Mouse (Mus musculus): ENCODE data around the gene Phykpl. TPM values are rescaled to one million over a fixed set of nuclear protein-coding genes. Genes with fewer than 3 reads are reported as not detected.
"Not testable (repeated sequence)": the region's sequence is repeated elsewhere in the genome, so short reads cannot be mapped to it uniquely, and the experiment has no call there.

Phykpl gene
- polyA plus RNA-seq, 1 experiment from 2014 or later, result 12.4 TPM

DNA sequence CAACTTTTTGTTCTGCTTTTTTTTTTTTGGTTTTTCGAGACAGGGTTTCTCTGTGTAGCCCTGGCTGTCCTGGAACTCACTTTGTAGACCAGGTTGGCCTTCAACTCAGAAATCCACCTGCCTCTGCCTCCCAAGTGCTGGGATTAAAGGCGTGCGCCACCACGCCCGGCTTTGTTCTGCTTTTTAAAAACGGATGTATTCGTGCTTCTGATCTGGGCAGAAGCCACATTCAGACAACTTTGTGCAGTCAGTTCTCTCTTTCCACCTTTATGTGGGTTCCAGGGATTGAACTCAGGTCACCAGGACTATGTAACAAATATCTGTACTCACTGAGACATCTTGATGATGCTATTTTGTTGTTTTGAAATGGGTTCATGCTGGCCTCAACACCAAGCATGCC is 48.6 kb downstream of the Phykpl start:
- 93% methylated on average over 7 of the region's 7 CpGs for WGBS
- Histone ChIP-seq H3K4me1 (replicated peaks) (peaks cover 29% of the 10 kb centered on the region), H3K36me3 (peaks cover 12% of the 10 kb centered on the region)
- not testable (repeated sequence) for H3K4me2 ChIP-seq; ATAC-seq (replicated peaks; ENCODE audit: insufficient number of reproducible peaks, insufficient read depth, low FRiP score, low read depth); H3K4me3 ChIP-seq; H3K27ac ChIP-seq; H3K9ac ChIP-seq; H3K9me3 ChIP-seq (replicated peaks); H3K27me3 ChIP-seq

DNA sequence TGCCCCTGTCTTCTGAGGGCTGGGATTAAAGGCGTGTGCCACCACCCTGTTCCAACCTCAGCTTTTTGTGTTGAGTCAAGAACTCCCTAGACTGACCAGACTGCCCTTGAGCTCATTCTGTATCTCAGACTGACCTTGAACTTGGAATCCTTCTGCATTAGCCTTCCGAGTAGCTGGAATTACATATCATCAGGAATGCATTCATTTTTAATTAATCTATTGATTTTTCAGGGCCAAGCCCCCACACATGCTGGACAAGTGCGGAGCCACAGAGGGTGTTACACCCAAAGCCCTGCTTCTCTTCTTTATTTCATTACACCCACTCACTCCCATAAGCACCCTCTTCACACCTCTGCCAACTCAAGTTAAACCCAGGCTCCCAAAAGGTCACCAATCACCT is 49.2 kb downstream of the Phykpl start:
- no peak for ATAC-seq (replicated peaks; ENCODE audit: insufficient number of reproducible peaks, insufficient read depth, low FRiP score, low read depth)
- 0 out of 2 replicates have a peak, but pooled peaks cover 2% of the 10 kb centered on the region for H3K27me3 ChIP-seq
- H3K9me3 ChIP-seq (replicated peaks), result no peaks in the 10 kb centered on the region
- H3K9ac ChIP-seq, result no peak overlapping the region
- peaks cover 9% of the 10 kb centered on the region for H3K36me3 ChIP-seq
- H3K4me2 ChIP-seq, result no peak overlapping the region
- WGBS, result 86% methylated on average over 3 of the region's 3 CpGs
- H3K4me1 ChIP-seq (replicated peaks), result peaks cover 29% of the 10 kb centered on the region
- no peak overlapping the region for H3K4me3 ChIP-seq
- no peak overlapping the region for H3K27ac ChIP-seq

DNA sequence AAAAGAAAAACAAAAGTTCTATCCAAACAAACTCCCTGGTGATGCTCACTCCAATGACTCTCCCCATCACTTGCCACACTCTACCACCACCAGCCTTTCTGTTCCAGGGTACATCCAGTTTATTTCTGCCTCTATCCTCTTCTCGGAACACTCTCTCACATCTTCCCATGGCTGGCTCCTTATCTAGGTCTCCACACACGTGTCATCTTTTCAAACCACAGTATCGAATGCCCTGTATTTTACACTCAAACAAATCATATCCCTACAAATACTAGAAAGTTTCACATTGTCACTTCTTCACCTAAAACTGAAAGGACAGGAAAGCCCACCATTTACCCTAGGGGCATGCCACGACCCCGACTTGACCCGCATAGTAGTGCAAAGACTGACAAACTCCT is 50.6 kb downstream of the Phykpl start:
- Histone ChIP-seq H3K9ac (peak overlapping the region; percentile 87), H3K4me2 (peak overlapping the region; percentile 78), H3K4me1 (replicated peaks) (peaks cover 27% of the 10 kb centered on the region), H3K27ac (peak overlapping the region; percentile 79), H3K9me3 (replicated peaks) (no peaks in the 10 kb centered on the region), H3K27me3 (0 out of 2 replicates have a peak, but pooled peaks cover 2% of the 10 kb centered on the region), H3K4me3 (peak overlapping the region; percentile 88), H3K36me3 (no peaks in the 10 kb centered on the region)
- 8% methylated on average over 6 of the region's 6 CpGs for WGBS
- ATAC-seq (replicated peaks; ENCODE audit: insufficient number of reproducible peaks, insufficient read depth, low FRiP score, low read depth), result no peak

GRCm38 (mm10) chr11:51635525-51636322 is 51.2 kb downstream of the Phykpl start, which contains the start of gene Rmnd5b:
Gene Rmnd5b, minus strand, starts transcription at chr11:51635896.
- H3K9me3 ChIP-seq (replicated peaks), result no peaks in the 10 kb centered on the region
- under 1% methylated on average over 61 of the region's 61 CpGs for WGBS
- peaks cover 27% of the 10 kb centered on the region for H3K4me1 ChIP-seq (replicated peaks)
- H3K4me3 ChIP-seq, result peak within 1 kb of the TSS; percentile 88
- 0 out of 2 replicates have a peak, but pooled peaks cover 2% of the 10 kb centered on the region for H3K27me3 ChIP-seq
- H3K27ac ChIP-seq, result peak within 1 kb of the TSS; percentile 79
- H3K36me3 ChIP-seq, result no peaks in the 10 kb centered on the region
- H3K9ac ChIP-seq, result peak within 1 kb of the TSS; percentile 87
- ATAC-seq (replicated peaks; ENCODE audit: insufficient number of reproducible peaks, insufficient read depth, low FRiP score, low read depth), result peak; percentile 81
- peak within 1 kb of the TSS; percentile 78 for H3K4me2 ChIP-seq

- WGBS, result 5% methylated on average over 6 of the region's 6 CpGs
- Histone ChIP-seq H3K4me1 (replicated peaks) (peaks cover 27% of the 10 kb centered on the region), H3K27me3 (0 out of 2 replicates have a peak, but pooled peaks cover 2% of the 10 kb centered on the region), H3K9me3 (replicated peaks) (no peaks in the 10 kb centered on the region), H3K9ac (peak overlapping the region; percentile 87), H3K27ac (peak overlapping the region; percentile 79), H3K4me2 (peak overlapping the region; percentile 78), H3K36me3 (no peaks in the 10 kb centered on the region), H3K4me3 (peak overlapping the region; percentile 88)
- 0 out of 2 replicates have a peak, but pooled peaks have one; percentile 19 for ATAC-seq (replicated peaks; ENCODE audit: insufficient number of reproducible peaks, insufficient read depth, low FRiP score, low read depth)
These were observed 51.7 kb downstream of the Phykpl start for GRCm38 (mm10) chr11:51636323-51636684.

- peak overlapping the region; percentile 21 for H3K4me3 ChIP-seq
- ATAC-seq (replicated peaks; ENCODE audit: insufficient number of reproducible peaks, insufficient read depth, low FRiP score, low read depth), result no peak
These were observed 53.4 kb downstream of the Phykpl start for GRCm38 (mm10) chr11:51637971-51638414.

GRCm38 (mm10) chr11:51638497-51638896 is 53.9 kb downstream of the Phykpl start:
- WGBS, result 71% methylated on average over 5 of the region's 5 CpGs
- Histone ChIP-seq H3K27me3 (0 out of 2 replicates have a peak, but pooled peaks cover 2% of the 10 kb centered on the region), H3K9ac (no peak overlapping the region), H3K4me2 (peak overlapping the region; percentile 50; the same call in 1 of the 2 replicates), H3K27ac (peak overlapping the region; percentile 64), H3K9me3 (replicated peaks) (no peaks in the 10 kb centered on the region), H3K4me1 (replicated peaks) (peaks cover 28% of the 10 kb centered on the region), H3K4me3 (no peak overlapping the region), H3K36me3 (0 out of 2 replicates have a peak, but pooled peaks cover 4% of the 10 kb centered on the region)
- no peak for ATAC-seq (replicated peaks; ENCODE audit: insufficient number of reproducible peaks, insufficient read depth, low FRiP score, low read depth)

More at GRCm38 (mm10) chr11:51637971-51638414, 53.4 kb downstream of the Phykpl start:
- H3K27me3 ChIP-seq, result 0 out of 2 replicates have a peak, but pooled peaks cover 2% of the 10 kb centered on the region
- peaks cover 23% of the 10 kb centered on the region for H3K4me1 ChIP-seq (replicated peaks)
- no peak overlapping the region for H3K9ac ChIP-seq
- 11% methylated on average over 17 of the region's 17 CpGs for WGBS
- H3K27ac ChIP-seq, result peak overlapping the region; percentile 64
- H3K4me2 ChIP-seq, result peak overlapping the region; percentile 50
- no peaks in the 10 kb centered on the region for H3K36me3 ChIP-seq
- no peaks in the 10 kb centered on the region for H3K9me3 ChIP-seq (replicated peaks)

- Histone ChIP-seq H3K27ac (no peak overlapping the region), H3K27me3 (0 out of 2 replicates have a peak, but pooled peaks cover 6% of the 10 kb centered on the region), H3K4me1 (replicated peaks) (peaks cover 29% of the 10 kb centered on the region), H3K9ac (no peak overlapping the region), H3K9me3 (replicated peaks) (no peaks in the 10 kb centered on the region), H3K4me3 (no peak overlapping the region), H3K4me2 (no peak overlapping the region), H3K36me3 (peaks cover 10% of the 10 kb centered on the region; the same call in 1 of the 2 replicates)
- no peak for ATAC-seq (replicated peaks; ENCODE audit: insufficient number of reproducible peaks, insufficient read depth, low FRiP score, low read depth)
- WGBS, result 79% methylated on average over 7 of the region's 7 CpGs
These were observed 56.2 kb downstream of the Phykpl start for GRCm38 (mm10) chr11:51640748-51641147.

- Histone ChIP-seq H3K9me3 (replicated peaks) (no peaks in the 10 kb centered on the region), H3K4me2 (peak overlapping the region; percentile 29; the same call in 1 of the 2 replicates), H3K36me3 (peaks cover 10% of the 10 kb centered on the region; the same call in 1 of the 2 replicates), H3K4me1 (replicated peaks) (peaks cover 28% of the 10 kb centered on the region), H3K27me3 (0 out of 2 replicates have a peak, but pooled peaks cover 6% of the 10 kb centered on the region), H3K4me3 (no peak overlapping the region), H3K9ac (no peak overlapping the region), H3K27ac (peak overlapping the region; percentile 44; the same call in 1 of the 2 replicates)
- no peak for ATAC-seq (replicated peaks; ENCODE audit: insufficient number of reproducible peaks, insufficient read depth, low FRiP score, low read depth)
- WGBS, result 61% methylated on average over 9 of the region's 9 CpGs
These were observed 58.6 kb downstream of the Phykpl start for GRCm38 (mm10) chr11:51643202-51643601.

- Histone ChIP-seq H3K9ac (peak overlapping the region; percentile 5; the same call in 1 of the 2 replicates), H3K4me3 (no peak overlapping the region), H3K4me1 (replicated peaks) (peaks cover 34% of the 10 kb centered on the region), H3K4me2 (peak overlapping the region; percentile 29; the same call in 1 of the 2 replicates), H3K27me3 (0 out of 2 replicates have a peak, but pooled peaks cover 4% of the 10 kb centered on the region), H3K36me3 (peaks cover 10% of the 10 kb centered on the region; the same call in 1 of the 2 replicates), H3K9me3 (replicated peaks) (no peaks in the 10 kb centered on the region), H3K27ac (peak overlapping the region; percentile 44; the same call in 1 of the 2 replicates)
- 45% methylated on average over 15 of the region's 15 CpGs for WGBS
- no peak for ATAC-seq (replicated peaks; ENCODE audit: insufficient number of reproducible peaks, insufficient read depth, low FRiP score, low read depth)
These were observed 59.2 kb downstream of the Phykpl start for GRCm38 (mm10) chr11:51643761-51644160.

DNA sequence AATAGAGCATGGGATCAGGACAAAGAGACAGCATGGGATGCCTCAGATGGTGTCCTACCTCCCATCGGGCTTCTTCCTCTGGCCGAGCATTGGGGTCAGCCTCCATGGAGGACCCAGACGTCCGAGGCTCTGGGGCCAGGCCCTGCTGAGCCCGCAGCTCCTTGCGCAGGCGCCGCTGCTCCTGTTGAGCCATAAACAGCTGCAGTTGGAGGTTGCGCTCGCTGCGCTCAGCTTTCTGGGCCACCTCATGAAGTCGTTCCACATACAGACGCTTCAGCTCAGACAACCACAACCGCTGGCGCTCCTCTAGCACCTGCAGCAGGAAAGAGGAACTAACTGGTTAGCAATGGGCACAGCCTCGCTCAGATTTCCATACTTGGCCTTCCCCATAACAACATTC is 59.7 kb downstream of the Phykpl start:
- Histone ChIP-seq H3K27me3 (0 out of 2 replicates have a peak, but pooled peaks cover 4% of the 10 kb centered on the region), H3K4me2 (0 out of 2 replicates have a peak overlapping the region, but pooled peaks have one; percentile 29), H3K27ac (peak overlapping the region; percentile 44; the same call in 1 of the 2 replicates), H3K4me3 (no peak overlapping the region), H3K36me3 (peaks cover 10% of the 10 kb centered on the region; the same call in 1 of the 2 replicates), H3K9me3 (replicated peaks) (no peaks in the 10 kb centered on the region), H3K9ac (peak overlapping the region; percentile 5; the same call in 1 of the 2 replicates), H3K4me1 (replicated peaks) (peaks cover 38% of the 10 kb centered on the region)
- ATAC-seq (replicated peaks; ENCODE audit: insufficient number of reproducible peaks, insufficient read depth, low FRiP score, low read depth), result no peak
- 70% methylated on average over 16 of the region's 16 CpGs for WGBS

Data from heart, embryonic 15.5 days (tissue).